Mouse (Mus musculus): ENCODE data around the gene Sf3a2.

DNA sequence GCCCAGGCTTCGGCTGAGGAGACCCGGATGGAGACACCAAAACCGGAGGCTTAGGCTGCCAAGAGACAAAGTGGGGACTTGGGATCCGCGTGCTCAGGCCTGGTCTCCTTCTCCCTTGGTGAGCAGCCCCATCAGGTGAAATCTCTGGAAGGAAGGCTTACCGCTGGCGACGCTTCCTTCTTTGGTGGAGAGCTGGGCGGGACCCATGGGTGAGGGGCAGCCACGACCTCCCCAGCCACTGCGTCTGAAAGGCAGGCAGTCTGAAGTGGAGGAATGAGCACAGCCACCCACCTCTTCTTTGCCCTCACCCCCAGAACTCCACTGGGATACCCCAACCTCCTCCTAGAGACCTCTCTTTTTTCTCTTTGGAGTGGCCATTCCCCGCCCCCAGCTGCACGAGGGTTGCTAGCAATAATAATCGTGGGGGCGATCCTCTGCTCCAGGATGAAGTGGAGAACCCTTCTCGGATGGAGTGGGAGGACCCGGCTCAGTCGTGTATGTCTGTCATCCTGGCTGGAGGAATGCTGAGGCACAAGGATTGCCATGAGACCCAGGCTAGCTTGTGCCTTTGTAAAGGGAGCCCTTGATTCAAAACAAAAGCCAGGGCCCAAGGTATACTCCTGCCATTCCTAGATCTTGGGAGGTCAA, 11.1 kb downstream of the Sf3a2 start:
- TF ChIP-seq POLR2A (IDR thresholded peaks at IDR 0.05; ENCODE audit: borderline replicate concordance, control insufficient read depth, low read depth, low read length): no peak
- no peak for TF ChIP-seq CTCF (IDR thresholded peaks at IDR 0.05; ENCODE audit: control insufficient read depth, insufficient read depth, low read length)

Data from bone marrow, adult 2 months (tissue).